Comparison of ENCODE assay signal across 27 mouse cellular contexts in the genomic region with DNA sequence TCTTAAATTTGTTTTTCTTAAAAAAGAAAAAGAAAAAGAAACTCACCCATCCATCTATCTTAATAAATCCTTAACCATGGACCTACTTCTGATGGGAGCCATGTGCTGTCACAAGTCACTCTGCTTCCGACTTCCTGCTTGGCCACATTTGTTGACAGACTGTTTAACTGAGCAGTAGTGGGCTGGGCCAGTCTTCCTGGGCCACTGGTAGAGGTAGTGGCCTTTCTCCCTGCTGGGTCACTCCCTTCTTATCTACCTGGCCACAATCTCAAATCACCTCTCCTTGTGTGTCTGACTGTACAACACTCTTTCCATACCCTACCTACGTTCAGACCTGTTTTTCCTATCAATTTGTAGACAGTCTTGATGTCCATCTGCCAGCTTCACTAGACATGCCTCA.
"Had no signal": no experiment of that assay in that cellular context is flagged by ENCODE, and none has a peak within 500 bp of the region (broad histone marks: within the 10 kb centered on the region; RNA-seq: fewer than 3 reads in every experiment).

No protein-coding gene starts in this region.

- H3K9ac ChIP-seq: embryonic facial prominence, embryonic 12.5 days; embryonic facial prominence, embryonic 13.5 days; embryonic facial prominence, embryonic 15.5 days; forebrain, embryonic 12.5 days; forebrain, embryonic 13.5 days; forebrain, embryonic 15.5 days; forebrain, postnatal 0 days had no signal

- H3K36me3 ChIP-seq: embryonic facial prominence, embryonic 10.5 days; embryonic facial prominence, embryonic 12.5 days; embryonic facial prominence, embryonic 13.5 days; embryonic facial prominence, embryonic 15.5 days; forebrain, embryonic 10.5 days; forebrain, embryonic 12.5 days; forebrain, embryonic 15.5 days had no signal

- H3K4me2 ChIP-seq: embryonic facial prominence, embryonic 12.5 days; embryonic facial prominence, embryonic 13.5 days; embryonic facial prominence, embryonic 15.5 days; forebrain, embryonic 12.5 days; forebrain, embryonic 13.5 days; forebrain, embryonic 15.5 days had no signal

- H3K4me3 ChIP-seq: embryonic facial prominence, embryonic 10.5 days; embryonic facial prominence, embryonic 12.5 days; embryonic facial prominence, embryonic 13.5 days; embryonic facial prominence, embryonic 15.5 days; erythroblast, embryonic 14.5 days; forebrain, embryonic 10.5 days; forebrain, embryonic 12.5 days; forebrain, embryonic 13.5 days; forebrain, embryonic 15.5 days; gastrocnemius, adult 2 months; heart, adult 2 months had no signal

- DNase-seq: cerebellum, adult 2 months; cerebellum, adult 8-10 months; cerebellum, adult 9-10 months; cerebellum, adult 9-11 months; cerebellum, postnatal 10 days; cerebellum, postnatal 14 days; cerebellum, postnatal 25 days; cerebellum, postnatal 36 days; embryo, embryonic 11 days; forebrain, postnatal 0 days; gastrocnemius, adult 2 months; gastrocnemius, postnatal 10 days; gastrocnemius, postnatal 14 days; gastrocnemius, postnatal 25 days; gastrocnemius, postnatal 36 days; heart, adult 2 months had no signal

- H3K9me3 ChIP-seq: embryonic facial prominence, embryonic 10.5 days; embryonic facial prominence, embryonic 12.5 days; embryonic facial prominence, embryonic 13.5 days; embryonic facial prominence, embryonic 15.5 days; forebrain, embryonic 10.5 days; forebrain, embryonic 12.5 days; forebrain, embryonic 13.5 days; forebrain, embryonic 15.5 days had no signal

- H3K27ac ChIP-seq: embryonic facial prominence, embryonic 10.5 days; embryonic facial prominence, embryonic 12.5 days; embryonic facial prominence, embryonic 13.5 days; embryonic facial prominence, embryonic 15.5 days; forebrain, embryonic 10.5 days; forebrain, embryonic 12.5 days; forebrain, embryonic 13.5 days; forebrain, embryonic 15.5 days; gastrocnemius, adult 2 months; heart, adult 2 months had no signal

- ATAC-seq: forebrain, embryonic 13.5 days; forebrain, embryonic 14.5 days; forebrain, embryonic 15.5 days; forebrain, embryonic 16.5 days; forebrain, postnatal 0 days had no signal

- H3K27me3 ChIP-seq: embryonic facial prominence, embryonic 12.5 days; embryonic facial prominence, embryonic 13.5 days; embryonic facial prominence, embryonic 15.5 days; forebrain, embryonic 15.5 days had no signal

- H3K4me1 ChIP-seq: embryonic facial prominence, embryonic 12.5 days; embryonic facial prominence, embryonic 15.5 days; forebrain, embryonic 12.5 days; forebrain, embryonic 13.5 days; forebrain, embryonic 15.5 days had no signal
